Mouse (Mus musculus) adrenal gland, adult 2 months (tissue): ENCODE results near the gene Rad21l. TPM values are rescaled to one million over a fixed set of nuclear protein-coding genes. Genes with fewer than 3 reads are reported as not detected.
A peak's percentile ranks its signal among the peaks of the same experiment; 100 is the strongest.

Experiments used
- DNase-seq: peaks from one replicate; pipeline ENCODE4 v3.0.0; 2021
- long read RNA-seq: library from polyadenylated mRNA; stranded (forward); transcript quantifications from one replicate; pipeline ENCODE4 v2.0.0, GENCODE M21; 2021
- polyA plus RNA-seq: library from polyadenylated mRNA; depleted of rRNA; stranded (reverse); fragments of >200 nt; gene quantifications from 2 replicates; pipeline ENCODE4 v1.2.3, GENCODE M21; 2012; rRNA removed
- total RNA-seq, 2 experiments: library from RNA; stranded (reverse); gene quantifications; 2 replicates each; pipeline ENCODE4 v1.2.3; 2021

The Rad21l gene
- not detected for total RNA-seq
- polyA plus RNA-seq = not detected in 2 replicates
- long read RNA-seq = 0 reads

- DNase-seq = no peak
These were observed at the start of gene Rad21l for GRCm38 (mm10) chr2:151668433-151668832. Rad21l (minus strand) TSS chr2:151668533.

- no peak for DNase-seq
These were observed 48.2 kb upstream of the Rad21l start for GRCm38 (mm10) chr2:151716318-151717055.

DNA sequence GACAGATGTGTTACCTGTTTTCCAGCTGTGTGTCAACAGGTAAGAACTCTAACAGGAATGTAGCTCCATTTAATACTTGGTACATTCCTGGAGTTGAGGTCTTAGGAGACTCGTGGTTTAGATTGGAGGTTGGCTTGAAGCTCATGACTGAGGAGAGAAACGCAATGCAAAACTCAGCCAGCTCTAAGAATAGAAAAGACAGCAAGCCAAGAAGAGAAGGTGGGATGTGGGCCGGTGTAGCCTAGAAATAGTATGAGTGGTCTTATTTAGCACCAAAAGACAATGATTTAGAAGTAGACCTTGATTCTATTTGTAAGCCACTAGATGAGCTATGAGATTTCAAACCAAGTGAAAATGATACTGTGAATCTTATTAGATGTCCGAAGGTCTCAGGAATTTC lies 47.2 kb upstream of the Rad21l start:
- no peak for DNase-seq

GRCm38 (mm10) chr2:151712647-151713046 lies 44.3 kb upstream of the Rad21l start:
- DNase-seq = no peak

DNA sequence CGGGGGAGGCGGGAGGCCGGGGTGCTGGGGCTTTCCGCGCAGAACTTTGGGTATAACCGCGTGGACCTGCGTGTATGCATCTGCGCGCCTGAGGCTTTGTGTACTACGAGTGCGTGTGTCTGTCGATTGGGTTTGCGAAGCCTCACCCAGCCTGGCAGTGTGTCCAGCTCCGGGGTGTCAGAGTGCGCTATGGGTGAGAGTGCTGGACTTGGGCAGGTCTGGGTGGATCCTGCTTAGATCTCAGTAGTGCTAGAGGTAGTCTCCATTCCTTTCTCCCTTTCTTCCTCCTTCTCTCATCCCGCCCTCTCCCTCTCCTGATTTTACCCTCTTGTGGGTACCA lies 34.5 kb upstream of the Rad21l start:
- no peak for DNase-seq

DNA sequence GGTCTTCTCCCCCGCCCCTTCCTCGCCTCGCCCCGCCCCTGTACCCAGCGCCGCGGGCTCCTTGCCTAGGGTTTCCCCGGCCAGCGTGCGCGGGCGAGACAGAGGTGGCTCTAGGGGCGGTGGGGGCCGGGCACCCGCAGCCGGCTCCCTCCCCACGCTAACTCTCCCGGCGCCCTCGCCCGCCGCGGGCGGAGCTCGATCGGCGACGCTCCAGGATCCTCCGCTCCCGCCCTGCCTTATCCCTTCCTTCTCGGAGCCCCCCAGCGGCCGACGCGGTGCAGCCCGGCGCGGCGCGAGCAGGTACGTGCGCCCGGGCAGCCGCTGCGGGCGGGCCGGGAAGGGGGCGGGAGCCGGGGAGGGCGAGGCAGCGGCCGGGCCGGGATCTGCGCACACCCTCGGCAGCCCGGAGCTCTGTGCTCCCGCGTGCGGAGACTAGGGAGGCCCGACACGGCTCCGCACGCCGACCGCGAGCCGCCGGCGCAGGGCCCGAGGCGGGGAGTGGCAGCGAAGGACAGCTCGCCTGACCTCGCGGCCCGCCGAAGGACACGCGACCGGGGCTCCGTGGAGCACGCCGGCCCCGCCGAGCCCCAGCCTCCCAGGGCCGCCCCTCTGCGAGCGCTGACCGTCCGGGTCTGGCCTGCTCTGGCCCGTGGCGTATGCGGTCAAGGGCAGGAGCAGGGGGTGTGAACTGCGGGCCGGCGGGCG lies 34.0 kb upstream of the Rad21l start:
- DNase-seq = peak; percentile 74

DNA sequence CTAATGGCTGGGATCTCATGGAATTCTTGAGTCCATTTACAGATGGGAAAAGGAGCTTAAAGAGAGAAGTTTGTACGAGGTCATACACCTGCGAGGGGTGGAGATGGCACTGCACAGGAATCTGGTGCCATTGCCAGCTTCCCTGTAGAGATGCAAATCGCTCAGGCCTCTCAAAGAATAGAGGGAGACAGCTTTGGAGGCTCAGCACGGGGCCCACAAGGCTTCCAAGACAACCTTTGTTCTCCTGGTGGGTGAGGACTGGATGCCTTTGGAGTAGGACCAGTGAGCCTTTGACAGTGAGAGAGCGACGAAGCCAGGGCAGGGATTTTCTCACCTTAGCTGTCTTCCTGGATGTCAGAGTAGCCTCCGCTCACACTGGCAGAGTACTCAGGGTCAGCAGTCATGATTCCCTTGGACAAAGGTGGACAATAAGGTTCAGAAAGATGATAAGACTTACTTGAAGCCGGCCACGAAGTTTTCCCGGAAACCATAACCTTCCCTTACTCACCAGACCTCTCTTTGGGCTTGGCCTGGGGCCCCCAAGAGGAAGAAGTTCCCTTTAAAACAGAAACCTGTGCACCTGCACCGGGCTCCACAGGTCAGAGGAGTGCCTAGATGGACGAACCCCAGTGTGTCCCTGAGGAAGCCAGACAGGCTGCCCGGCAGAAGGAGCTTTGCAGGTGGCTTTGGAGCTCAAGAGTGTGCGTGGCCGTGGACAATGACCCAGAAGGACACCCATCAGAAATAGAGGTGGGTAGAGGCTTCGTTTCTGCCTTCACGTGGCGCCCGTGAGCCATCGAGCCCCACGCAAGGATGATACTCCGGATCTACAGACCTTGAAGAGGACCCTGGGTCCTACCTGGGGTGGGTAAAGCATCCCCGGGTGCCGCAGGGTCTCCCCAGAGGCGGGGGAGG lies 33.2 kb upstream of the Rad21l start, which contains the start of gene Tmem74b:
Tmem74b (plus strand) TSS at position 778 of the 915 bp plus-strand sequence.
- DNase-seq = no peak

GRCm38 (mm10) chr2:151682976-151683375 lies 14.6 kb upstream of the Rad21l start:
- no peak for DNase-seq

DNA sequence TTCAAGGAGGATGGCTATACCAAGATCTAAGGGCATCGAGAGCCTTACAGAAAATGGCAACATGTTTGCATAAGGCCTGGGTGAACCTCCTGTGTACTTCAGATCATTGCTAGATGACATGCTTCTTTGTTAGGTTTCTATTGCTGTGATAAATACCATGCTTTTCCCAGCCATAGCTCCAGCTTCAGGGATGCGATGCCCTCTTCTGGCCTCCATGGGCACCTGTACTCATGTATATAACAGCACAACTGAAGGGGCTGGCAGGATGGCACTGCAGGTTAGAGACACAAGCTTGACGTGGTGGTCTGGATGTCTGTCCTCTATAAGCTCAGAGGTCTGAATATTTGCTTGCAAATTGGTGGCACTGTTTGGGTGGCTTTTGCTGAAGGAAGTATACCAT lies 14.0 kb upstream of the Rad21l start:
- no peak for DNase-seq

GRCm38 (mm10) chr2:151676234-151676633 lies 7.9 kb upstream of the Rad21l start:
- DNase-seq = no peak

GRCm38 (mm10) chr2:151670968-151671329 lies 2.6 kb upstream of the Rad21l start:
- no peak for DNase-seq

- DNase-seq = no peak
These were observed 2.0 kb upstream of the Rad21l start for GRCm38 (mm10) chr2:151670026-151670967.

GRCm38 (mm10) chr2:151652053-151652452 lies 16.3 kb downstream of the Rad21l start:
- no peak for DNase-seq

DNA sequence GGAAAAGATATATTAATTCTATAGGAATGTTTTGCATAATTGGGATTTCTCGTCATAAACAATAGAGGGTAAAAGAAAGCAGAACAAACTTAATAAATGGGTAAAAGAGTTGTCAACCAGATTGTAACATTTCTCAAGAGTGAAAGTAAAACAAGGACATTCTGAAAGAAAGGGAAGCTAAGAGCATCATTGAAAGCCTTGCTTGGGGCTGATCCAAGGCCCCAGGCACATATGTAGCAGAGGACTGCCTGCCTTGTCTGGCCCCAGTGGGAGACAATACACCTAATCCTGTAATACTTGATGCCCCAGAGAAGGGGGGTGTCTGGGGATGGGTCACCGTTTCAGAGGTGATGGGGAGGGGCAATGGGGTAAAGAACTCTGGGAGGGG lies 32.3 kb downstream of the Rad21l start:
- DNase-seq = no peak

DNA sequence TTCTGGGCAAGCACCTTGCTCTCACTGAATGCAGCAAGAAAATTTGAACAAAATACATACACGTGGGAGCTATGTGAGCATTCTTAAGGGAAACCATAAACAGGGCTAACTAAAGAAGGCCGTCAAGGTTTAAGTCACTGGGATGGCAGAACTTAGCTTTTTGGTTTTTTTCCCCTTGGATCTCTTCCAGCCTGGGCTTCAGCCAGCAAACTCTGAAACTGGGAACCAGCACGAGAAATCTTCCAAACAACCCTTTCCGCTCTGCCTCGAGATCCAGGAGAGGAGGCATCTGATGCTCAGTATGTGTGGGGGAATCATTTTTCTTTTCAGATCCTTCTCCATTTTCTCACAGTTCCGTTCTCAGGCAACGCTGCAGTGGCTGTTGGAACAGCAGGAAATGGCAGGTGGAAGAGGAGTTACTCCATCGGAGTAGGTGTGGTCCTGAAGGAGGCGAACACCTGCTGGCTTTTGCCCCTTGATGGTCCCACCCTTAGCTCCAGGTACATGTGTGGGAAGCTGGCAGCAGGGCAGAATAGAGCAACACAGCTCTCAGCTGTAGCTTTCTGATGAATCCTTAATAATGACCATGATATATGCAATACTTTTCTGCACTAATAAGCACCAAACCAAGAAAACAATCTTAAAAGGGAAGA lies 32.8 kb downstream of the Rad21l start:
- DNase-seq = peak; percentile 15

- DNase-seq = no peak
These were observed 33.4 kb downstream of the Rad21l start for GRCm38 (mm10) chr2:151634903-151635302.

DNA sequence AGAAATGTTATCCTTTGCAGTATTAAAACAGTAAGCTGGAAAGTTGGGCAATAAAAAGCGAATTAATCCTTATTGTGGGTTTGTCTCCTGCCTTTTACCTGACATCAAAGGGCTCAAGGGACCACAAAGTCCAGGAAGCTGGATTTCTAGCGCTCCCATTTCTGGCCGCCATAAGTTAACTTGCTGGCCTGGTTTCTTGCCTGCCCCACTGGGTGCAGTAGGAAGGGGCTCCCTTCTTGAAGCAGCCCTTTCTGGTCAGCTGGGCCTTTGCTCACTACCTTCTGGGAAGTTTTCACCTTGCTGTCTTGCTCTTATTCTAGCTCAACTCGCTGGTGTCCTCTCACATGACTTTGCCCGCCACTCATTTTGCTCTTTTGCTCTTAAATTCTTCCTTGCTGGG lies 35.4 kb downstream of the Rad21l start:
- DNase-seq = no peak

DNA sequence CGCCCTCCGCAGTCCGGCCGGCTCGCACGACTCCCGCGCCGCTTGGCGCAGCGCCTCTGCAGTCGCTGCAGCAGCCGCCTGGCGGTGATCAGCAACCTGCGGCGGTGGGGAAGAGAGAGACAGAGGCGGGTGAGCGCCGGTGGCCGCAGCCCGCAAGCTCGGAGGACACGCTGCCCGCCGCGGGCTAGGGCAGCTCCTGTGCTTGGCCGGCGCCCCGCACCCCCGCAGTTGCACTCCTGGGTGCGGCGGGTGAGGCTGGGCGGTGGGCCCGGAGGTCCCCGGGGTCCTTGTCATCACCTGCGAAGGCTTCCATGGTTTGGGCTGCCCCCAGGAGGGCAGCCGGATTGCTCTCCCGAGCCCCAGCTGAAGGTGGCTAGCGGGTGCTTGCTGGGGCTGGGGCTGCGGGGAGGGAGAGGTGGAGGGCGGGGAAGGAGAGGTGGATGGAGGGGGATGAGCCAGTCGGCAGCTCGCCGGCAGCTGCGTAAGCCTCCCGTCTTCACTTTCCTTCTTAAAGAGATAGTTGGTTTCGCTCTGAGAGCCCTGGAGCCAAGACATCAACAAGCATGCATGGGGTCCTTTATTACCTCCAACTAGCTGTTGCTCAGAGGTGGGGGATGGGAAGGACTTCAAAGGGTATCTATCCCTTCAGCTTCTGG lies 36.0 kb downstream of the Rad21l start, which contains the start of gene Snph:
Snph (minus strand) TSS at position 435 of the 656 bp plus-strand sequence.
- DNase-seq = peak; percentile 84

DNA sequence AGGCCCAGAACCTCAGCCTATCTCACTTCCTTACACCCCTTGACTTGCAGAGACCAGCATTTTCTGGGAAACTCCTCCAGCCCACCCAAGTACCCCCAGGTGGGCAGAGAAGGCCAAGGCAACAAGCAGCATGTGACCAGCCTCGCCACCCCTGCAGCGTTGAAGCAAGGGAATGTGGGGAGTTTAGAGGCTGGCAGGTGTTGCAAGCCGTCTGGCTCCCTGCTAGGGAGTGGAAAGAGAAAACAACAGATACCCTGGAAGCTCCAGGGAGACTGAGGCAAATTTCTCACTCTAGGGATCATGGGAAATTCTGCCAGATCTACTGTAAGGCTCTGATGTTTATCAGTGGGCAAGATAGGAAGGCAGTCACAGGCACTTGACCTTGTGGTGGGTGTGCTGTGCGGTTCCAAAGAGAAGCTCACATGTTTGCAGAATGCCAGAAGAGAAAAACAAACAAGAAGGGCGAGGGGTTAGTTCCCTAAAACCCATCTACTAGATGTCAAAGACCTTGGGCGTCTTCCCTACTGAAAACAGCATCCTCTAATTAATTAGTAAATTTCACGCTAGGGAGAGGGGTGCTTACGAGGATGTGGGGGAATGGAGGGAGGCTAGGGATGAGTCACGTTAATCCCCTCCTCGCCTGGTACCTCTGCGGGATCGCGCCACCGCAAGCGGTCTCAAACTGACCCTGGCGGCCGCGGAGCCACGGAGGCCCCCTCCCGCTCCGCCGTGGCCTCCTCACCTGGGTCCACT lies 36.8 kb downstream of the Rad21l start:
- DNase-seq = no peak
